Mouse (Mus musculus) hindbrain, embryonic 13.5 days (tissue): ENCODE results near the gene Actr10. TPM values are rescaled to one million over a fixed set of nuclear protein-coding genes. Genes with fewer than 3 reads are reported as not detected.

Experiments
- ATAC-seq: fragments of 200-750 bp; cut with Nextera tagmentation; 2 replicates; pipeline ENCODE4 v1.8.0; 2017; ENCODE audit warnings: moderate TSS enrichment; ENCODE audit not compliant: low FRiP score
- H3K27ac ChIP-seq: fragments of 300-500 bp; sonication (generic); 2 replicates; pipeline ENCODE4 v1.5.1; 2015; ENCODE audit warnings: inconsistent platforms, mild to moderate bottlenecking, moderate library complexity
- H3K27me3 ChIP-seq: fragments of 300-500 bp; sonication (generic); 2 replicates; pipeline ENCODE4 v1.6.1; 2015; ENCODE audit warnings: mild to moderate bottlenecking, inconsistent platforms
- H3K36me3 ChIP-seq: fragments of 300-500 bp; sonication (generic); 2 replicates; pipeline ENCODE4 v1.6.1; 2015; ENCODE audit warnings: mild to moderate bottlenecking, inconsistent platforms
- H3K4me1 ChIP-seq: fragments of 300-500 bp; sonication (generic); replicated peaks from 2 replicates; pipeline ENCODE4 v1.6.1; 2015; ENCODE audit warnings: inconsistent platforms
- H3K4me2 ChIP-seq: fragments of 300-500 bp; sonication (generic); 2 replicates; pipeline ENCODE4 v1.6.1; 2015; ENCODE audit warnings: inconsistent platforms, mild to moderate bottlenecking, moderate library complexity
- H3K4me3 ChIP-seq: fragments of 300-500 bp; sonication (generic); 2 replicates; pipeline ENCODE4 v1.5.1; 2015; ENCODE audit warnings: mild to moderate bottlenecking, inconsistent platforms
- H3K9ac ChIP-seq: fragments of 300-500 bp; sonication (generic); 2 replicates; pipeline ENCODE4 v1.6.1; 2015; ENCODE audit warnings: mild to moderate bottlenecking, inconsistent platforms
- H3K9me3 ChIP-seq: fragments of 300-500 bp; sonication (generic); 2 replicates; pipeline ENCODE4 v1.6.1; 2016; ENCODE audit warnings: inconsistent platforms
- WGBS: fragments of 180-500 bp; shearing (Covaris S2); methylation state at CpG from one replicate; pipeline ENCODE4 v1.1.7; 2015; 5-methylcytosine and 5-hydroxymethylcytosine counted together
- polyA plus RNA-seq: library from polyadenylated mRNA; unstranded; fragments of >200 nt; fragmentation: Nextera tagmentation; extraction: Ambion mirVana; gene quantifications from 2 replicates; pipeline ENCODE4 v1.2.1, GENCODE M21; 2015

Actr10 gene
- polyA plus RNA-seq, 1 experiment from 2014 or later = 216 TPM

- Histone ChIP-seq H3K27me3 (no peaks in the 10 kb centered on the region), H3K9ac (peak overlapping the region; percentile 82), H3K4me3 (peak overlapping the region; percentile 64), H3K27ac (peak overlapping the region; percentile 93), H3K36me3 (peaks cover 6% of the 10 kb centered on the region), H3K9me3 (no peaks in the 10 kb centered on the region), H3K4me1 (peaks cover 7% of the 10 kb centered on the region; the same call in 1 of the 2 replicates), H3K4me2 (peak overlapping the region; percentile 65)
- WGBS = under 1% methylated on average over 15 of the region's 15 CpGs
- peak; percentile 65 for ATAC-seq
Measured at GRCm38 (mm10) chr12:70968791-70969307, 31.2 kb downstream of the Actr10 start.

DNA sequence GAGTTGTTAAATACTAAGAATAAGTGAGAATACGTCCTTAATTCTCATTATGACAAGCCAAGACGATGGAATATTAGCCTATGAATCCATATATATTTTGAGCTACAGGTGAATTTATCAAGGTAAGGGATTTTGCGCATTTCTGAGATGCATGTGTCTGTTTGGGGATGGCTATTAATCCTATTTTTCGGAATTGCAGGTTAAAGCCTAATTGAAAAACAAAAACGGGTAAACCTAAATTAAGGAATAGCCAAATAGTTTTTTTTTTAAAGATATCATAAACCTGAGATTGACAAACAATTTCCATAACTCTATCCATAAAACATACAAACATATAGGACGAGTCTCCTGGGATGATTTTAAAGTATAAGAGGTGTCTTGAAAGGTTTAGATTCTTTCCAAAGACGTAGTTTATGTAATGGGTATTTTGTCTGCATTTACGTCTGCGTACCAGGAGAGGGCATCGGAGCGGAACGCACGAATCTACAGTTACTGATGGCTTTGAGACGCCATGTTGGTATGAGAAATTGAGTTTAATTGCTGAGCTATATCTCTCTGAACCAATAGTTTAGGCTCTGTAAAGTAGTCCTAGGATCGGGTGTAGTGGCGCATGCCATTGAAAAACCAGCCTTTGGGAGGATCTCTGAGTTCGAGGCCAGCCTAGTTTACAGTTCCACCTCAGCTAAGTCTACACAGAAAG, 32.0 kb downstream of the Actr10 start:
- WGBS = 5% methylated on average over 17 of the region's 17 CpGs
- Histone ChIP-seq H3K9ac (no peak overlapping the region), H3K36me3 (no peaks in the 10 kb centered on the region), H3K4me3 (peak overlapping the region; percentile 37), H3K4me2 (peak overlapping the region; percentile 55), H3K9me3 (no peaks in the 10 kb centered on the region), H3K27ac (no peak overlapping the region; the same call in 1 of the 2 replicates), H3K4me1 (peaks cover 7% of the 10 kb centered on the region; the same call in 1 of the 2 replicates), H3K27me3 (no peaks in the 10 kb centered on the region)
- ATAC-seq = no peak

GRCm38 (mm10) chr12:70973831-70974230, 36.2 kb downstream of the Actr10 start:
- H3K27ac ChIP-seq = peak overlapping the region; percentile 98
- 90% methylated on average over 4 of the region's 4 CpGs for WGBS
- peak overlapping the region; percentile 96; the same call in 1 of the 2 replicates for H3K4me3 ChIP-seq

GRCm38 (mm10) chr12:70974441-70975266, 37.0 kb downstream of the Actr10 start, which contains the start of gene Psma3:
TSS of gene Psma3 (plus strand) at chr12:70974621.
- H3K36me3 ChIP-seq = peaks cover 14% of the 10 kb centered on the region
- peaks cover 14% of the 10 kb centered on the region for H3K4me1 ChIP-seq
- H3K4me2 ChIP-seq = peak within 1 kb of the TSS; percentile 79
- H3K27me3 ChIP-seq = no peaks in the 10 kb centered on the region
- peak within 1 kb of the TSS; percentile 98 for H3K27ac ChIP-seq
- WGBS = under 1% methylated on average over 71 of the region's 71 CpGs
- peak within 1 kb of the TSS; percentile 96 for H3K4me3 ChIP-seq
- H3K9ac ChIP-seq = peak within 1 kb of the TSS; percentile 99
- ATAC-seq = peak; percentile 99
- H3K9me3 ChIP-seq = no peaks in the 10 kb centered on the region

More at GRCm38 (mm10) chr12:70973831-70974230, 36.2 kb downstream of the Actr10 start:
- peaks cover 6% of the 10 kb centered on the region for H3K36me3 ChIP-seq
- H3K9ac ChIP-seq = no peak overlapping the region
- no peaks in the 10 kb centered on the region for H3K9me3 ChIP-seq
- H3K4me2 ChIP-seq = peak overlapping the region; percentile 48
- H3K27me3 ChIP-seq = no peaks in the 10 kb centered on the region
- H3K4me1 ChIP-seq = peaks cover 14% of the 10 kb centered on the region
- ATAC-seq = no peak

- no peaks in the 10 kb centered on the region for H3K27me3 ChIP-seq
- H3K36me3 ChIP-seq = peaks cover 20% of the 10 kb centered on the region
- ATAC-seq = no peak
- no peaks in the 10 kb centered on the region for H3K9me3 ChIP-seq
- H3K4me2 ChIP-seq = peak overlapping the region; percentile 79
- peak overlapping the region; percentile 99 for H3K9ac ChIP-seq
- H3K27ac ChIP-seq = peak overlapping the region; percentile 98
- 26% methylated on average over 10 of the region's 10 CpGs for WGBS
- H3K4me3 ChIP-seq = peak overlapping the region; percentile 96
- H3K4me1 ChIP-seq = peaks cover 14% of the 10 kb centered on the region
Measured at GRCm38 (mm10) chr12:70975406-70975805, 37.7 kb downstream of the Actr10 start.

DNA sequence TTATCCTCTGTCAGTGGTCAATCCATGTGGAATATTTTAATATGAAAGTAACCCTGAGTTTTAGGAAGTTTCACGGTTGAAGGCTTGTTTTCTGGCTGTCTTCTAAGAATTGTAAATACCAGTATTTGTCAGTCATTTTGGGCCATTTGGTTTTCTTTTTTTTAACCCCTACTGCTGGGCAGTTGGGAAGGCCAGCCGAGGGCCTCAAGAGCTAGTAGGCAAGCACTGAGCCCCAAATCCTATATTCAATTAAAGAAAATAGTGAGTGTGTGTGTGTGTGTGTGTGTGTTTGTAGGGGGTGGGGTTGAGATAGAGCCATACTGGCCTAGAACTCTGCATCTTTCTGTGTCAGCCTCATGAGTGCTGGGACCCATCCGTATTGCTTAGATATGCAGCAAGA, 38.2 kb downstream of the Actr10 start:
- ATAC-seq = no peak
- Histone ChIP-seq H3K4me2 (peak overlapping the region; percentile 79), H3K4me3 (peak overlapping the region; percentile 96), H3K9ac (peak overlapping the region; percentile 99; the same call in 1 of the 2 replicates), H3K9me3 (no peaks in the 10 kb centered on the region), H3K4me1 (peaks cover 14% of the 10 kb centered on the region), H3K27me3 (no peaks in the 10 kb centered on the region), H3K27ac (no peak overlapping the region), H3K36me3 (peaks cover 24% of the 10 kb centered on the region)
- WGBS = 70% methylated on average over 3 of the region's 3 CpGs

- Histone ChIP-seq H3K4me1 (peaks cover 14% of the 10 kb centered on the region), H3K9ac (no peak overlapping the region)
- 92% methylated on average over 7 of the region's 7 CpGs for WGBS
Measured at GRCm38 (mm10) chr12:70978345-70978744, 40.7 kb downstream of the Actr10 start.

GRCm38 (mm10) chr12:70984855-70985550, 47.3 kb downstream of the Actr10 start:
- no peak for ATAC-seq
- WGBS = 97% methylated on average over 7 of the region's 7 CpGs
- H3K36me3 ChIP-seq = peaks cover 82% of the 10 kb centered on the region

More at GRCm38 (mm10) chr12:70978345-70978744, 40.7 kb downstream of the Actr10 start:
- Histone ChIP-seq H3K9me3 (no peaks in the 10 kb centered on the region), H3K36me3 (peaks cover 40% of the 10 kb centered on the region), H3K4me2 (no peak overlapping the region), H3K27me3 (no peaks in the 10 kb centered on the region), H3K27ac (no peak overlapping the region), H3K4me3 (no peak overlapping the region)
- no peak for ATAC-seq

DNA sequence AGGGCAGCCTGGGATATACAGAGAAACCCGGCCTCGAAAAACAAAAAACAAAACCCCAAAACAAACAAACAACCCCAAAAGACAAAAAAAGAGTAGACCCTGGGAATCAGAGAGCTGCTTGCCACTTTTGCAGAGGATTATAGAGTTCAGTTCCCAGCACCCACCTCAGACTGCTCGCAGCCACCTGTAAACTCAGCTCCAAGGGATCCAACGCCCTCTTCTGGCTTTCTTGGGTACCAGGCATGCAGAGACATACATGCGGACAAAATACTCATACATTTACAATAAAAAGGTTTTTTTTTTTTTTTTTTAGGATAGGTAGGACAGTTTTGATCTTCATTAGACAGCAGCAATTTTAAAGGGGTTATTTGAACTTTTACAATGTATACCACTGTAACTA, 59.6 kb downstream of the Actr10 start:
- Histone ChIP-seq H3K36me3 (peaks cover 52% of the 10 kb centered on the region), H3K4me2 (no peak overlapping the region), H3K4me3 (no peak overlapping the region), H3K27ac (no peak overlapping the region), H3K9me3 (no peaks in the 10 kb centered on the region), H3K4me1 (peaks cover 7% of the 10 kb centered on the region), H3K9ac (no peak overlapping the region), H3K27me3 (no peaks in the 10 kb centered on the region)
- no peak for ATAC-seq
- WGBS = 93% methylated on average over 5 of the region's 5 CpGs

More at GRCm38 (mm10) chr12:70984855-70985550, 47.3 kb downstream of the Actr10 start:
- H3K27me3 ChIP-seq = no peaks in the 10 kb centered on the region
- H3K9ac ChIP-seq = no peak overlapping the region
- H3K4me2 ChIP-seq = no peak overlapping the region
- no peaks in the 10 kb centered on the region for H3K9me3 ChIP-seq
- no peak overlapping the region for H3K27ac ChIP-seq
- H3K4me1 ChIP-seq = no peaks in the 10 kb centered on the region
- no peak overlapping the region for H3K4me3 ChIP-seq

GRCm38 (mm10) chr12:70999423-70999903, 61.8 kb downstream of the Actr10 start:
- 53% methylated on average over 5 of the region's 5 CpGs for WGBS
- no peak for ATAC-seq
- H3K4me2 ChIP-seq = no peak overlapping the region
- H3K27ac ChIP-seq = 0 out of 2 replicates have a peak overlapping the region, but pooled peaks have one; percentile 35
- H3K4me1 ChIP-seq = peaks cover 7% of the 10 kb centered on the region
- H3K36me3 ChIP-seq = peaks cover 49% of the 10 kb centered on the region
- H3K9me3 ChIP-seq = no peaks in the 10 kb centered on the region
- H3K27me3 ChIP-seq = no peaks in the 10 kb centered on the region
- H3K4me3 ChIP-seq = no peak overlapping the region
- no peak overlapping the region for H3K9ac ChIP-seq

- no peak overlapping the region for H3K4me3 ChIP-seq
- 82% methylated on average over 1 of the region's 1 CpGs for WGBS
- H3K27me3 ChIP-seq = no peaks in the 10 kb centered on the region
- peaks cover 7% of the 10 kb centered on the region for H3K4me1 ChIP-seq
- H3K36me3 ChIP-seq = peaks cover 52% of the 10 kb centered on the region
- no peak overlapping the region for H3K9ac ChIP-seq
- no peak overlapping the region for H3K4me2 ChIP-seq
- no peak overlapping the region for H3K27ac ChIP-seq
- no peaks in the 10 kb centered on the region for H3K9me3 ChIP-seq
- no peak for ATAC-seq
Measured at GRCm38 (mm10) chr12:71000344-71000743, 62.7 kb downstream of the Actr10 start.
